Mouse (Mus musculus): ENCODE results near the gene C9orf72.

- no peak for TF ChIP-seq CTCF (IDR thresholded peaks at IDR 0.05; ENCODE audit: borderline replicate concordance, insufficient read depth, low read depth, low read length)
- no peak for TF ChIP-seq POLR2A (IDR thresholded peaks at IDR 0.05; ENCODE audit: borderline replicate concordance, insufficient read depth, low read length)
Observed at GRCm38 (mm10) chr4:35241735-35242134, 15.8 kb upstream of the C9orf72 start.

All from cerebellum, adult 2 months (tissue).